Mouse (Mus musculus): ENCODE results near the gene Spata45.
"Not testable (repeated sequence)": the region's sequence is repeated elsewhere in the genome, so short reads cannot be mapped to it uniquely, and the experiment has no call there.

Spata45 gene

DNA sequence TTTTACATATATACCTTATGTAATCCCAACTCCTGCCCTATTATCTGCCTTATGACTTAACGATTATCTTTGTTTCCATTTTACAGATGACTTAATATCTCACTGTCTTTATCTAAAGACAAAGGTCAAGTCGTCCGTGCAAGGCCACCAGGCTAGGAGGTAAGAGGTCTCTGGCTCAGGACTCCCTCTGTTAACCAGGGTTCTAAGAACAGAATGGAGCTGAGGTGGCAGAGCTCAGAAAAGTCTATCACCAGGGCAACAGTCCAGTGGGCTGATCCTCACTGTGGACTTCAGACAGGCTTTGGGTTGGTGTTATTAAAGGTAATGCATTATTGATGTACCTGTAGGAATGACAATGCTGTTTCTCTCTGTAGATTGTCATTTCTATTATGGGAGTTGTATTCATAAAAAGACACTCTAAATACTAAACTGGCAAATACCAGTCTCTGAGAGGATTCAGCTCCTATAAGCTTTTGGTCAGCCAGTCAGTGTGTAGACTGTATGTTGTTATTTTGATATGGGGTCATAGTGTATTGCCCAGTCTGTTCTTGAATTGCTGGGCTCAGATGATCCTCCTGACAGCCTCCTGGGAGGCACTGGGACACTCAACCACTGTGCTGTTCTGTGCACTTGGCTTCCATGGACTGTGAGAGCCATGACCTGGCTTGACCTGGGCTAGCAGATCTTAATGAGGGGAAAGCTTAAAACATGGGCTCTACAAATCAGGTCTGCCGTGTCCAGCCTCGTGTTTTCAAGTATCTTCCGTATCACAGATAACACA, at the start of gene Spata45:
Gene Spata45 (plus strand): TSS at position 86 of the 781 bp plus-strand sequence.
- in situ Hi-C loops (cut with MboI; ENCODE audit: low sequenced_read_pairs): no loop called here

- in situ Hi-C loops (cut with MboI; ENCODE audit: low sequenced_read_pairs): loop anchor here (5.0 kb wide), 1 partner anchor 47 kb away; no protein-coding TSS in a partner anchor
Measured at GRCm38 (mm10) chr1:190989437-190990082, 46.9 kb upstream of the Spata45 start.

- in situ Hi-C loops (cut with MboI; ENCODE audit: low sequenced_read_pairs): no loop called here
Measured at GRCm38 (mm10) chr1:190995548-190995947, 40.9 kb upstream of the Spata45 start.

- in situ Hi-C loops (cut with MboI; ENCODE audit: low sequenced_read_pairs): no loop called here
Measured at GRCm38 (mm10) chr1:190996346-190996877, 40.0 kb upstream of the Spata45 start.

GRCm38 (mm10) chr1:190998027-190998426, 38.4 kb upstream of the Spata45 start:
- in situ Hi-C loops (cut with MboI; ENCODE audit: low sequenced_read_pairs): no loop called here

- in situ Hi-C loops (cut with MboI; ENCODE audit: low sequenced_read_pairs): no loop called here
Measured at GRCm38 (mm10) chr1:191000686-191001085, 35.8 kb upstream of the Spata45 start.

DNA sequence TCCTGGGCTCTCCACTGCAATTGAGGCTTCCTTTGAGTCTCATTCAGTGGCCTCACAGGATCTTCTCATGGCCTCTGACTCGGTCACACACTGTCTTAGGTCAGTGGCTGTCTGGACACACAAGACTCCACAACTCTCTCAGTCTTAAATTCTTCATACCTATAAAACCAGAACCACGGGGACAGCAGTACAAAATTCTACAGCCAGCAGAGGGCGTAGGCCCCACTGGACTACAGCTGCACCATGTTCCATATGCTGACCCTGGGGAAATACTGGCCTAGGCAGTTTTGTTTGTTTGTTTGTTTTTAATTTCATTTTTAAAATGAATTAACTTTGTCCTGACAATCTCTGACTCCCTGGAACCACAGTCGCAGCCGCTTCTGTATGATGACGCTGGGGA, 34.2 kb upstream of the Spata45 start:
- in situ Hi-C loops (cut with MboI; ENCODE audit: low sequenced_read_pairs): no loop called here

- in situ Hi-C loops (cut with MboI; ENCODE audit: low sequenced_read_pairs): no loop called here
Measured at GRCm38 (mm10) chr1:191008707-191009106, 27.7 kb upstream of the Spata45 start.

DNA sequence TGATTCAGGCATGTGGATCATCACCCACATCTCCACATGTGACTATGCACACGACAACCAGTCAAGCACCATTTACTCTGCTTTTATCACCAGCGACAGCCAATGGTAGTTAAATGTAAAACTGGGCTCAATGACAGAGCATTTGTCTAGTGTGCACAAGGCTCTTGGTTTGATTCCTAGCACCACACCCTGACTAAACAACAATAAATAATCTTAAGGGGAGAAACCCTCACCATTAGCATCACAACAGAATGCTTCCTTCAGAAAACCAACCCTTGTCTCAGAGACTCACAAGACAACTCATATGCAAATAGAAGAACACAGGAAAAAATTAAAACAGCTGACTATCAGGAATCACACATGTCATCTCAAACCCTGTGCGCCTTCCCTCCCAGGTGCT, 22.2 kb upstream of the Spata45 start:
- in situ Hi-C loops (cut with MboI; ENCODE audit: low sequenced_read_pairs): no loop called here

DNA sequence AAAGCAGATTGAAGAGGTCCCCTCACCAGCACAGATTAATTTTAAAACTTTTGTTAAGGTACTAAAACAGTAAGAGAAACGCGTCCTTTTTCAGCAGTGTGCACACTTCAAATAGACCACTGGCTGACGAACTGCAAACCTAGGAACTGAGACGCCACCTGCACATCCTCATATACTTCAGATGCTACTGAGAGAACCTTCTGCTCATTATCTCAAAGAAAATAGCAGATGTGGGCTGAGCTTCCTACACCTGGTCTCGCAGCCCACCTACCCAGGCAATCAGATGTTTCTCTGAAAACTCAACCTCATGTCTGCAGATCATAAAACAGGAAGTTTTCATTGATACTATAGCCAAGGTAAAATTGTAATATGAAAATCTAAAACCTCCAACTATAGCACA, 16.6 kb upstream of the Spata45 start:
- in situ Hi-C loops (cut with MboI; ENCODE audit: low sequenced_read_pairs): no loop called here

DNA sequence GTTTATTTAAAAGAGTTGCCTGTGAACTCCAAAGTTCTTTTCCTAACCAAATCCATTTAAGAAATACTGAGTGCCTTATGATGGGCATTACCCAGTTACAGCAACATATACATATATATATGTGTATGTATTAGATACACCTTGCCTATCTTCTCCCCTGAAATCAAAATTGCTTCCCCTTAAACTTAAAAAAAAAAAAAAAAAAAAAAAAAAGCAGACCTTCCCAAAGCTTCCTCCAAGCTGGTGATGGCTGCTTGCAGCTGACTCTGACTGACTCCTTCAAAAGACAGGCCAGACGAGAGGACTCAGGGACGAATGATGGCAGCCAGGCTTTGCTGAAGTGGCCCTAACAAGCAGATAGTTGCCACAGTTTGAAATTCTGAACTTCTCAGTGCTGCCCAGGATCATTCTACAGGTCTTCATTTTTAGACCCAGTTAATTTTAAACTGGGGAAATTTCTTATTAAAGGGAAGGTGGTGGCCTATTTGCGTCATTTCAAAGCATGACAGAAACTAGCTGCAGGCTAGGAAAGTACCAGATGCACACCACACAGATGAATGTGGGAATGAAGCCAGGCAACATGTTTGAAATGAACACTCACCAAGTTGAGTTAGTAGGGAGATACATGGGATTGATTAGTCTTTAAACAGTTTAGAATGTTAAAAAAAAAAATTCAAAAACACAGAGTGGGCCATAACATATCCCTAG, 16.1 kb upstream of the Spata45 start:
- in situ Hi-C loops (cut with MboI; ENCODE audit: low sequenced_read_pairs): no loop called here

DNA sequence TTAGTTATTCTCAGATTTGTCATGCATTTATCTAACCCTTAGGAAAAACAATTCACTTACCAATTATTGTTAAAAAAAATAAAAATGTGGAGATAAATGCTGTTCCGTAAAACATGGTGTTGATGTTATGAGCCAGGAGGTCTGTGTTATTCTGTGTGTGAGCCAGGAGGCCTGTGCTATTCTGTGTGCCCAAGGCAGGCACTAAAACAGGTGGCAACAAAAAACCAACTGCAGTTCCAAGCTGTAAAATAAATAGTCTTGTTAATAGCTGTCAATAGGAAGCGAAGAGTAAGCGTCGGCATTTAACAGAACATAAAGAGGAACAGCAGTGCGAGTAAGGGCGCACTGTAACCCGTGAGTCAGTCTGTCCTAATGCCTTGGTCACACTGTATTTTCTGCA, 15.4 kb upstream of the Spata45 start:
- in situ Hi-C loops (cut with MboI; ENCODE audit: low sequenced_read_pairs): no loop called here

GRCm38 (mm10) chr1:191023140-191023539, 13.3 kb upstream of the Spata45 start:
- in situ Hi-C loops (cut with MboI; ENCODE audit: low sequenced_read_pairs): no loop called here

DNA sequence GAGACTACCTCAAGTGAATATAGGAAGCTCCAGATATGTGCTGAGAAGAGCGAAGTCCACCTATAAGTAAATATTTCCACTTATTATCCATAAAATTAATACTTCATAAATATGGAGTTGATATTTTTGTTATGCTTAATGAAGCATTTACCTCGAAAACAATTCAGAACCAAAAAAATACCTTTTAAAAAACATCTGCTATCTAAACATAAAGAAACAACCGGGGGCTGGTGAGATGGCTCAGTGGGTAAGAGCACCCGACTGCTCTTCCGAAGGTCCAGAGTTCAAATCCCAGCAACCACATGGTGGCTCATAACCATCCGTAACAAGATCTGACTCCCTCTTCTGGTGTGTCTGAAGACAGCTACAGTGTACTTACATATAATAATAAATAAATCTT, 12.6 kb upstream of the Spata45 start:
- in situ Hi-C loops (cut with MboI; ENCODE audit: low sequenced_read_pairs): not testable (repeated sequence)

DNA sequence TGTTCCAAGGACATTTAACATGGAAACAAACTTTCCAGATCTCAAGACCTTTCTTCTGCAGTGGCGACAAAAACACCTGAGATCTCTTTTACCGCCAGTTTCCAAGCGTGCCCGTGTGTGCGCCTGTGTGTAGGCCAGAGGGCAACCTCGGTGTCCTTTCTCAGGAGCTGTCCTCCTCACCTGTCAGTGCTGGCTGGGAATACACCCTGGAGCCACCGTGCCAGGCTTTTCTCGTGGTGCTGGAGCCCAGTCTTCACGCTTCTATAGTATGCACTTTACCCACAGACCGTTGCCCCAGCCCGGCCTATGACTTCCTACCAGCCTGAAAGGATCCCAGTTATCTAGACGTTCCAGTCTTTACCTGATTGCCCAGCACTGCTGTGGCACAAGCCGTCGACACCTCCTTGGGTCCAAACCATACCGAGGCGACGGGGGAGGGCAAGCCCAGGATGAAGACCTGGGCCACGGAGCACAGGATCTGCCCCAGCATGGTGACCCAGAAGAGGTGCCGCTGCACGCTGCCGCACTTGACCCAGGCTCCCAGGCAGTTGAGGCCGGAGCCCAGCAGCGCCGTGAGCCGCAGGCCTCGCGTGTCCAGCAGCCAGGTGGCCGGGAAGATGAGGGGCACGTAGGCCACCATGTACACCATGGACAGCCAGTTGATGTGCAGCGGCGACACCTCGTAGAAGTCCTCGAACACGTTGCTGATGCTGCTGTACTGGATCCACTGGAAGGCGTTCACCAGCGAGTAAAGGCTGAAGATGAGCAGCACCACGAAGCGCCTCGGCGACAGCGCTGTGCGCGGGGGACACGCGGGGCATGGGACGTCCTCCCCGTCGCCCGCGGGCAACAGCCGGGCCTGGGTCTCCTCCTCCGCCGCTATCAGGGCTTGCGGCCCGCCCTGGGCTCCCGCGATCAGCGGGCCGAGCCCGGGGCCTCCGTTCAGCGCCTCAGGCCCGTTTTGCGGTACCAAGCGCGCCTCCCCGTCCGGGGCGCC, 11.1 kb upstream of the Spata45 start:
- in situ Hi-C loops (cut with MboI; ENCODE audit: low sequenced_read_pairs): no loop called here

GRCm38 (mm10) chr1:191026021-191026713, 10.3 kb upstream of the Spata45 start, which contains the start of gene Flvcr1:
Gene Flvcr1 (minus strand): TSS chr1:191026158.
- in situ Hi-C loops (cut with MboI; ENCODE audit: low sequenced_read_pairs): no loop called here

DNA sequence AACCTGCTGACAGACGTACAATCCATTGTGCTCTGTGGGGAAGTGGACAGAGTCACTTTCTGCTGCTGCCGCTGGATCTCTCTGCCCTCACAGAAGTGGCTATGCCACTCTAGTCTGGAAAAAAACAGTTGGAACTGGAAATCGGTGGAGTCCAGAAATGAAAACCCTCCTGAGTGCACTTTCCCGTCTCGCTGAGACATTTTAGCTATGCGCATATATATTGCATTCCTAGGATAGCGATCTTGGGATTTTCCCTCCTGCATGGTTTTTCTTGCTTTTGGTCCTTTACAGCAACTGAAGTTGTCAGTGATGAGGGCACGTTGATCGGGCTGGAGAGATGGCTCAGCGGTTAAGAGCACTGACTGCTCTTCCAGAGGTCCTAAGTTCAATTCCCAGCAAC, 6.3 kb upstream of the Spata45 start:
- in situ Hi-C loops (cut with MboI; ENCODE audit: low sequenced_read_pairs): no loop called here

GRCm38 (mm10) chr1:191030922-191031425, 5.5 kb upstream of the Spata45 start:
- in situ Hi-C loops (cut with MboI; ENCODE audit: low sequenced_read_pairs): not testable (repeated sequence)

- in situ Hi-C loops (cut with MboI; ENCODE audit: low sequenced_read_pairs): no loop called here
Measured at GRCm38 (mm10) chr1:191035649-191036048, 790 bp upstream of the Spata45 start.
